Mouse (Mus musculus) forebrain, embryonic 14.5 days (tissue): Measurements from ENCODE around the gene Robo1. TPM values are rescaled to one million over a fixed set of nuclear protein-coding genes. Genes with fewer than 3 reads are reported as not detected.
A peak's percentile ranks its signal among the peaks of the same experiment; 100 is the strongest.

Experiments used
- ATAC-seq: fragments of 200-750 bp; cut with Nextera tagmentation; 2 replicates; pipeline ENCODE4 v1.8.0; 2017; ENCODE audit warnings: mild to moderate bottlenecking, moderate library complexity
- DNase-seq: peaks from one replicate; pipeline ENCODE4 v3.0.0-alpha.2; 2015; ENCODE audit warnings: low spot score
- H3K27ac ChIP-seq: fragments of 300-500 bp; sonication (generic); 2 replicates; pipeline ENCODE4 v1.5.1; 2014; ENCODE audit warnings: low read depth, mild to moderate bottlenecking, control low read depth, low read length, moderate library complexity
- H3K27me3 ChIP-seq: fragments of 300-500 bp; sonication (generic); replicated peaks from 2 replicates; pipeline ENCODE4 v1.6.1; 2014; ENCODE audit warnings: low read length, control low read depth, mixed read lengths; ENCODE audit not compliant: control insufficient read depth, insufficient read depth
- H3K36me3 ChIP-seq: fragments of 300-500 bp; sonication (generic); 2 replicates; pipeline ENCODE4 v1.6.1; 2014; ENCODE audit warnings: low read length, control low read depth; ENCODE audit not compliant: control insufficient read depth, insufficient read depth
- H3K4me1 ChIP-seq: fragments of 300-500 bp; sonication (generic); 2 replicates; pipeline ENCODE4 v1.6.1; 2014; ENCODE audit warnings: antibody characterized with exemption, low read length, control low read depth; ENCODE audit not compliant: control insufficient read depth, insufficient read depth
- H3K4me2 ChIP-seq: fragments of 300-500 bp; sonication (generic); 2 replicates; pipeline ENCODE4 v1.6.1; 2014; ENCODE audit warnings: mild to moderate bottlenecking, control low read depth, low read length
- H3K4me3 ChIP-seq: fragments of 300-500 bp; sonication (generic); 2 replicates; pipeline ENCODE4 v1.5.1; 2014; ENCODE audit warnings: low read depth, low read length, control low read depth
- H3K9ac ChIP-seq: fragments of 300-500 bp; sonication (generic); 2 replicates; pipeline ENCODE4 v1.6.1; 2014; ENCODE audit warnings: mild to moderate bottlenecking, low read length, control low read depth, moderate library complexity
- H3K9me3 ChIP-seq: fragments of 300-500 bp; sonication (generic); replicated peaks from 2 replicates; pipeline ENCODE4 v1.6.1; 2016; ENCODE audit warnings: low read length, control low read depth, mixed read lengths; ENCODE audit not compliant: control insufficient read depth
- WGBS: fragments of 180-500 bp; shearing (Covaris S2); extraction: QIAGEN DNeasy Blood & Tissue Kit; methylation state at CpG from one replicate; pipeline ENCODE4 v1.1.7; 2014; 5-methylcytosine and 5-hydroxymethylcytosine counted together
- polyA plus RNA-seq: library from polyadenylated mRNA; unstranded; fragments of >200 nt; fragmentation: Nextera tagmentation; extraction: Ambion mirVana; gene quantifications from 2 replicates; pipeline ENCODE4 v1.2.1, GENCODE M21; 2014

Gene Robo1
- polyA plus RNA-seq, 1 experiment from 2014 or later: 37.1 TPM

- ATAC-seq (0 out of 2 replicates have a peak, but pooled peaks have one; percentile 22), DNase-seq (peak; percentile 70)
- Histone ChIP-seq H3K4me1 (peaks cover 18% of the 10 kb centered on the region), H3K4me2 (no peak overlapping the region), H3K36me3 (no peaks in the 10 kb centered on the region), H3K4me3 (no peak overlapping the region), H3K9me3 (no peaks in the 10 kb centered on the region), H3K9ac (no peak overlapping the region), H3K27me3 (peaks cover 14% of the 10 kb centered on the region; the same call in 1 of the 2 replicates), H3K27ac (no peak overlapping the region)
- 20% methylated on average over 3 of the region's 3 CpGs for WGBS
These were observed 383.8 kb downstream of the Robo1 start for GRCm38 (mm10) chr16:72691909-72692308.

- no peak overlapping the region for H3K27ac ChIP-seq
- H3K27me3 ChIP-seq: peaks cover 14% of the 10 kb centered on the region; the same call in 1 of the 2 replicates
- peak; percentile 30 for DNase-seq
These were observed 385.6 kb downstream of the Robo1 start for GRCm38 (mm10) chr16:72693446-72694274.

GRCm38 (mm10) chr16:72694787-72695186 is 386.7 kb downstream of the Robo1 start:
- Histone ChIP-seq H3K9me3 (no peaks in the 10 kb centered on the region), H3K27ac (no peak overlapping the region), H3K9ac (no peak overlapping the region), H3K27me3 (peaks cover 14% of the 10 kb centered on the region; the same call in 1 of the 2 replicates), H3K4me2 (no peak overlapping the region), H3K4me1 (peaks cover 24% of the 10 kb centered on the region), H3K36me3 (no peaks in the 10 kb centered on the region), H3K4me3 (no peak overlapping the region)
- WGBS: 85% methylated on average over 5 of the region's 5 CpGs
- ATAC-seq (no peak), DNase-seq (no peak)

More at GRCm38 (mm10) chr16:72693446-72694274, 385.6 kb downstream of the Robo1 start:
- Histone ChIP-seq H3K9ac (no peak overlapping the region), H3K36me3 (no peaks in the 10 kb centered on the region), H3K4me1 (peaks cover 21% of the 10 kb centered on the region), H3K9me3 (no peaks in the 10 kb centered on the region), H3K4me3 (no peak overlapping the region), H3K4me2 (no peak overlapping the region)
- ATAC-seq: peak; percentile 47
- WGBS: 10% methylated on average over 14 of the region's 14 CpGs

DNA sequence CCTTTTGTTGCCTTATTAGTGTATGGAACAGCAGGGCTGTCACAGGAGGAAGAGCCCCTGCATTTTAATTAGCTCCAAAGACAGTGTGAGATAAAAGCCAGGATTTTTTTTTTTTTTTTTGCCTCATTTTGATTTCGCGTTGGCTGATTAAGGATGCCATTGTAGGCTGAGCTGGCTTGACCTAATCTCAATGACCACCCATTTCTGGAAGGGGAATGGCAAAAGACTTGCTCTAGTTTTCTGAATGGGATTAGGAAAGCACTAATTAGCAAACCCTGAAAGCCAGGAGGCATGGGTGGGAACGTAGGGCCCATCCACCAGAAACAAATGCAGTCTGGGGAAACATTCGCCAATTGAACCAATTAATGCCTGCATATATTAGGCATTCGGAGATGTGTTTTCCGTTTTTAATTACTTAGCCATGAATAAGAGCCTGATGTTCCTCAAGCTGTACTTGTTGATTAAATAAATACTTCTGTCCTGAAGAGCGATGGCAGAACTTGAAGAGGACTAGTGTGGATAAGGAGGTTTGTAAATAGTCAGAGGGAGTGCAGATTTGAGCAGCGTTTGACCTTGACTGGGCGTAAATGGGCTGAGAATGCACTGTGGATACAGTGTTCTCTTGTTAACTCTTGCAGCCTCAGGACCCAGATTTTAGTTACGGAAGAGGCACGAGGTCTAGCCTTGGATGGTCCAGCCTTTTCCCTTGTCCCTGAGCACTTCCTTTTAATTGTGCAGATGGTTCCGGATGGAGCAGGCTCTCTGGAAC is 391.3 kb downstream of the Robo1 start:
- H3K27ac ChIP-seq: peak overlapping the region; percentile 10; the same call in 1 of the 2 replicates
- peak; percentile 96 for DNase-seq
- H3K27me3 ChIP-seq: peaks cover 12% of the 10 kb centered on the region
- no peak overlapping the region for H3K4me3 ChIP-seq
- peak overlapping the region; percentile 18; the same call in 1 of the 2 replicates for H3K4me2 ChIP-seq
- peaks cover 17% of the 10 kb centered on the region for H3K4me1 ChIP-seq
- ATAC-seq: peak; percentile 93
- no peaks in the 10 kb centered on the region for H3K36me3 ChIP-seq
- H3K9me3 ChIP-seq: no peaks in the 10 kb centered on the region
- WGBS: 6% methylated on average over 12 of the region's 12 CpGs
- no peak overlapping the region for H3K9ac ChIP-seq

- H3K4me3 ChIP-seq: no peak overlapping the region
- DNase-seq (no peak), ATAC-seq (no peak)
- H3K4me2 ChIP-seq: no peak overlapping the region
- H3K36me3 ChIP-seq: no peaks in the 10 kb centered on the region
- peaks cover 21% of the 10 kb centered on the region for H3K4me1 ChIP-seq
- H3K9me3 ChIP-seq: no peaks in the 10 kb centered on the region
- H3K27me3 ChIP-seq: peaks cover 12% of the 10 kb centered on the region
- WGBS: 70% methylated on average over 11 of the region's 11 CpGs
- no peak overlapping the region for H3K9ac ChIP-seq
- no peak overlapping the region for H3K27ac ChIP-seq
These were observed 392.2 kb downstream of the Robo1 start for GRCm38 (mm10) chr16:72700297-72700696.

- Histone ChIP-seq H3K4me3 (no peak overlapping the region), H3K27me3 (peaks cover 4% of the 10 kb centered on the region; the same call in 1 of the 2 replicates), H3K9me3 (no peaks in the 10 kb centered on the region), H3K4me1 (peaks cover 18% of the 10 kb centered on the region), H3K4me2 (no peak overlapping the region), H3K27ac (no peak overlapping the region), H3K36me3 (no peaks in the 10 kb centered on the region), H3K9ac (no peak overlapping the region)
- WGBS: 87% methylated on average over 6 of the region's 6 CpGs
- ATAC-seq: no peak
- no peak for DNase-seq
These were observed 395.4 kb downstream of the Robo1 start for GRCm38 (mm10) chr16:72703486-72703885.

- WGBS: 77% methylated on average over 5 of the region's 5 CpGs
- Histone ChIP-seq H3K9me3 (no peaks in the 10 kb centered on the region), H3K4me2 (no peak overlapping the region)
These were observed 397.7 kb downstream of the Robo1 start for GRCm38 (mm10) chr16:72705851-72706250.

DNA sequence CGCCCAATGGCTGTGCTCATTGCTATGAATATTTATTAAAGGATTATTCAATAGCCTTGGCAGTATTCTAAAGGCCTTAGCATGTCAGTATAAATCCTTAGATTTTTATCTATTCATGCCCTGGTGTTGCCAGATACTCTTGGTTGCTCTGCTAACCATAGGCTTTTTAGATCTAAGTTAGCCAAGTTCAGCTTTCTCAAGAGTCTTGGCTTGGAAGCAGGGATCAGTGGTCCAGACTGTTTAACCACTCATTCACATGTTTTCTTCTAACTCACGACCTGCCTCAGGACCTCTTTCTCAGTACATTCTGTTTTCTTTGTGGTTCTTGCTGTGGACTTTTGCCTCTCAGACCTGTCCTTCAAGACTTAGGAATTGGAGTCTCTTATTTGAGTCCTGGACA is 400.4 kb downstream of the Robo1 start:
- 85% methylated on average over 2 of the region's 2 CpGs for WGBS
- Histone ChIP-seq H3K9ac (no peak overlapping the region), H3K4me1 (peaks cover 4% of the 10 kb centered on the region; the same call in 1 of the 2 replicates), H3K27me3 (no peaks in the 10 kb centered on the region), H3K36me3 (no peaks in the 10 kb centered on the region), H3K9me3 (no peaks in the 10 kb centered on the region), H3K27ac (no peak overlapping the region), H3K4me3 (no peak overlapping the region), H3K4me2 (no peak overlapping the region)
- no peak for DNase-seq
- no peak for ATAC-seq

More at GRCm38 (mm10) chr16:72705851-72706250, 397.7 kb downstream of the Robo1 start:
- Histone ChIP-seq H3K9ac (no peak overlapping the region), H3K4me3 (no peak overlapping the region), H3K4me1 (peaks cover 6% of the 10 kb centered on the region; the same call in 1 of the 2 replicates), H3K36me3 (no peaks in the 10 kb centered on the region), H3K27me3 (0 out of 2 replicates have a peak, but pooled peaks cover 4% of the 10 kb centered on the region), H3K27ac (no peak overlapping the region)
- ATAC-seq: no peak
- DNase-seq: no peak
